Mouse (Mus musculus): ENCODE measurements around the gene Atxn7l1. TPM values are rescaled to one million over a fixed set of nuclear protein-coding genes. Genes with fewer than 3 reads are reported as not detected.

Atxn7l1 gene
- polyA plus RNA-seq, 1 experiment from 2014 or later: 14.4 TPM

- Histone ChIP-seq H3K9me3 (ENCODE audit: low read depth, low read length) (no peaks in the 10 kb centered on the region), H3K36me3 (ENCODE audit: insufficient read depth) (no peaks in the 10 kb centered on the region), H3K4me3 (ENCODE audit: low read depth, low read length) (no peak overlapping the region), H3K9ac (no peak overlapping the region), H3K4me2 (no peak overlapping the region), H3K27me3 (ENCODE audit: insufficient read depth, low read length) (no peaks in the 10 kb centered on the region), H3K4me1 (ENCODE audit: insufficient read depth) (no peaks in the 10 kb centered on the region), H3K27ac (ENCODE audit: low read depth) (no peak overlapping the region)
- ATAC-seq (ENCODE audit: insufficient read depth) (no peak), DNase-seq (no peak)
- 79% methylated on average over 6 of the region's 6 CpGs for WGBS
- TF ChIP-seq CTCF (IDR thresholded peaks at IDR 0.05; ENCODE audit: low read depth): no peak
Observed at GRCm38 (mm10) chr12:33206300-33206699, 58.8 kb downstream of the Atxn7l1 start.

- Histone ChIP-seq H3K9me3 (ENCODE audit: low read depth, low read length) (no peaks in the 10 kb centered on the region), H3K36me3 (ENCODE audit: insufficient read depth) (no peaks in the 10 kb centered on the region), H3K4me1 (ENCODE audit: insufficient read depth) (no peaks in the 10 kb centered on the region), H3K4me3 (ENCODE audit: low read depth, low read length) (no peak overlapping the region), H3K27ac (ENCODE audit: low read depth) (no peak overlapping the region), H3K4me2 (no peak overlapping the region), H3K27me3 (ENCODE audit: insufficient read depth, low read length) (no peaks in the 10 kb centered on the region), H3K9ac (no peak overlapping the region)
- WGBS: 61% methylated on average over 4 of the region's 4 CpGs
- no peak for ATAC-seq (ENCODE audit: insufficient read depth)
- DNase-seq: no peak
- TF ChIP-seq CTCF (IDR thresholded peaks at IDR 0.05; ENCODE audit: low read depth): no peak
Observed at GRCm38 (mm10) chr12:33210856-33211255, 63.4 kb downstream of the Atxn7l1 start.

GRCm38 (mm10) chr12:33218215-33218859 is 70.8 kb downstream of the Atxn7l1 start:
- H3K4me3 ChIP-seq (ENCODE audit: low read depth, low read length): no peak overlapping the region
- no peak for TF ChIP-seq CTCF (IDR thresholded peaks at IDR 0.05; ENCODE audit: low read depth)
- no peaks in the 10 kb centered on the region for H3K36me3 ChIP-seq (ENCODE audit: insufficient read depth)
- H3K4me1 ChIP-seq (ENCODE audit: insufficient read depth): peaks cover 5% of the 10 kb centered on the region; the same call in 1 of the 2 replicates
- no peaks in the 10 kb centered on the region for H3K27me3 ChIP-seq (ENCODE audit: insufficient read depth, low read length)
- ATAC-seq (ENCODE audit: insufficient read depth) (no peak), DNase-seq (no peak)
- no peak overlapping the region for H3K9ac ChIP-seq
- H3K4me2 ChIP-seq: no peak overlapping the region
- no peak overlapping the region for H3K27ac ChIP-seq (ENCODE audit: low read depth)
- WGBS: 75% methylated on average over 9 of the region's 9 CpGs
- no peaks in the 10 kb centered on the region for H3K9me3 ChIP-seq (ENCODE audit: low read depth, low read length)

GRCm38 (mm10) chr12:33219436-33219835 is 71.9 kb downstream of the Atxn7l1 start:
- Histone ChIP-seq H3K27ac (ENCODE audit: low read depth) (no peak overlapping the region), H3K9me3 (ENCODE audit: low read depth, low read length) (no peaks in the 10 kb centered on the region), H3K4me2 (no peak overlapping the region), H3K36me3 (ENCODE audit: insufficient read depth) (no peaks in the 10 kb centered on the region), H3K27me3 (ENCODE audit: insufficient read depth, low read length) (no peaks in the 10 kb centered on the region), H3K4me1 (ENCODE audit: insufficient read depth) (peaks cover 5% of the 10 kb centered on the region; the same call in 1 of the 2 replicates), H3K4me3 (ENCODE audit: low read depth, low read length) (no peak overlapping the region), H3K9ac (no peak overlapping the region)
- DNase-seq: no peak
- no peak for TF ChIP-seq CTCF (IDR thresholded peaks at IDR 0.05; ENCODE audit: low read depth)
- no peak for ATAC-seq (ENCODE audit: insufficient read depth)
- 70% methylated on average over 7 of the region's 7 CpGs for WGBS

GRCm38 (mm10) chr12:33220081-33220480 is 72.6 kb downstream of the Atxn7l1 start:
- H3K36me3 ChIP-seq (ENCODE audit: insufficient read depth): no peaks in the 10 kb centered on the region
- DNase-seq: no peak
- peaks cover 5% of the 10 kb centered on the region; the same call in 1 of the 2 replicates for H3K4me1 ChIP-seq (ENCODE audit: insufficient read depth)
- no peaks in the 10 kb centered on the region for H3K9me3 ChIP-seq (ENCODE audit: low read depth, low read length)
- WGBS: 77% methylated on average over 5 of the region's 5 CpGs
- no peak for TF ChIP-seq CTCF (IDR thresholded peaks at IDR 0.05; ENCODE audit: low read depth)
- 0 out of 2 replicates have a peak overlapping the region, but pooled peaks have one; percentile 21 for H3K4me2 ChIP-seq
- no peaks in the 10 kb centered on the region for H3K27me3 ChIP-seq (ENCODE audit: insufficient read depth, low read length)
- no peak; the same call in 1 of the 2 replicates for ATAC-seq (ENCODE audit: insufficient read depth)
- no peak overlapping the region for H3K4me3 ChIP-seq (ENCODE audit: low read depth, low read length)
- H3K27ac ChIP-seq (ENCODE audit: low read depth): peak overlapping the region; percentile 25; the same call in 1 of the 2 replicates
- no peak overlapping the region for H3K9ac ChIP-seq

- DNase-seq (peak; percentile 84), ATAC-seq (ENCODE audit: insufficient read depth) (peak; percentile 80)
- H3K36me3 ChIP-seq (ENCODE audit: insufficient read depth): no peaks in the 10 kb centered on the region
- WGBS: 40% methylated on average over 11 of the region's 11 CpGs
- H3K4me1 ChIP-seq (ENCODE audit: insufficient read depth): peaks cover 10% of the 10 kb centered on the region; the same call in 1 of the 2 replicates
- H3K4me2 ChIP-seq: peak overlapping the region; percentile 21
- no peak overlapping the region for H3K9ac ChIP-seq
- no peak overlapping the region for H3K4me3 ChIP-seq (ENCODE audit: low read depth, low read length)
- peak overlapping the region; percentile 25; the same call in 1 of the 2 replicates for H3K27ac ChIP-seq (ENCODE audit: low read depth)
- H3K9me3 ChIP-seq (ENCODE audit: low read depth, low read length): no peaks in the 10 kb centered on the region
- TF ChIP-seq CTCF (IDR thresholded peaks at IDR 0.05; ENCODE audit: low read depth): no peak
- no peaks in the 10 kb centered on the region for H3K27me3 ChIP-seq (ENCODE audit: insufficient read depth, low read length)
Observed at GRCm38 (mm10) chr12:33220509-33221051, 73.1 kb downstream of the Atxn7l1 start.

- no peaks in the 10 kb centered on the region for H3K9me3 ChIP-seq (ENCODE audit: low read depth, low read length)
- no peak overlapping the region for H3K4me3 ChIP-seq (ENCODE audit: low read depth, low read length)
- H3K27me3 ChIP-seq (ENCODE audit: insufficient read depth, low read length): no peaks in the 10 kb centered on the region
- WGBS: 42% methylated on average over 7 of the region's 7 CpGs
- H3K4me2 ChIP-seq: no peak overlapping the region
- H3K36me3 ChIP-seq (ENCODE audit: insufficient read depth): no peaks in the 10 kb centered on the region
- ATAC-seq (ENCODE audit: insufficient read depth) (no peak), DNase-seq (no peak)
- no peak overlapping the region for H3K27ac ChIP-seq (ENCODE audit: low read depth)
- peaks cover 10% of the 10 kb centered on the region; the same call in 1 of the 2 replicates for H3K4me1 ChIP-seq (ENCODE audit: insufficient read depth)
- TF ChIP-seq CTCF (IDR thresholded peaks at IDR 0.05; ENCODE audit: low read depth): no peak
- H3K9ac ChIP-seq: no peak overlapping the region
Observed at GRCm38 (mm10) chr12:33222187-33222586, 74.7 kb downstream of the Atxn7l1 start.

Data from lung, embryonic 14.5 days (tissue).